Mouse (Mus musculus) fat pad, adult 2 months (tissue): Measurements from ENCODE around the gene Paics.
"Not testable (repeated sequence)": the region's sequence is repeated elsewhere in the genome, so short reads cannot be mapped to it uniquely, and the experiment has no call there.

Experiments used
- DNase-seq: peaks from one replicate; pipeline ENCODE4 v3.0.0-alpha.2; 2011; ENCODE audit warnings: low read depth, low spot score; ENCODE audit errors: extremely low read depth

The Paics gene

DNA sequence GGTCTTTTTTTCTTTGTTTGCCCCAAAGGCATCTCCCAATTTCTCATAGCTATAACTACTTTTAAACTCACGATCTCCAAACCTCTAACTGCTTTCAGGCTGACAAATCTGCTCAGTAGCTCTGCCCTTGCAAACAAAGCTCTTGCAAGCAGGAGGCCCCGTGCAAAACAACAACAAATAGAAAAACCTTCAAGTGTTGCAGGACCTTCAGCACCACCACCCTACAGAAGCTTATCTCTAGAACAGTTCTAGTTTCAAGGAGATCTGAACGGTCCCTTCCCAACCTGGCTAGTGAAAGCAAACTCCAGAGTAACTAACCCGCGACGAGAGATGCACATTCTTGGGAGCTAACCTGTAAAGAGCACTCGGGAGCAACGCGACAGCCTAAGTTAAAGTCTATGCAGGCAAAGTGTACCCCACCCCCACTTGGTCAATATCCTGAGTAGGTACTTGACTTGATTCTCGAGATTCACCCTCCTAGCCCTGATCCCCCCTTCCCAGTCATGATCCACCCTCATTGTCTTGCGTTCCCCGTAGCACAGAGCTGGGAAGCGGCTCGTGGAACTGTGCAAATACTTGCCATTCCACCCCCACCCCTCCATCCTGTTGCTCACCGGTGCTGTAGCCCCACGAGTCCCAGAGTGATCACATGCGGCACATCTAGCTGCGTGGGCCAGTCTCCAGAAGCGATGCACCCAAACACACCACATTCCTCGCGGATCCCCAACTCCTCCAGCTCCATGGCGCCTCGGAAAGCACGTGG is 583 bp upstream of the Paics start:
- DNase-seq, result no peak

DNA sequence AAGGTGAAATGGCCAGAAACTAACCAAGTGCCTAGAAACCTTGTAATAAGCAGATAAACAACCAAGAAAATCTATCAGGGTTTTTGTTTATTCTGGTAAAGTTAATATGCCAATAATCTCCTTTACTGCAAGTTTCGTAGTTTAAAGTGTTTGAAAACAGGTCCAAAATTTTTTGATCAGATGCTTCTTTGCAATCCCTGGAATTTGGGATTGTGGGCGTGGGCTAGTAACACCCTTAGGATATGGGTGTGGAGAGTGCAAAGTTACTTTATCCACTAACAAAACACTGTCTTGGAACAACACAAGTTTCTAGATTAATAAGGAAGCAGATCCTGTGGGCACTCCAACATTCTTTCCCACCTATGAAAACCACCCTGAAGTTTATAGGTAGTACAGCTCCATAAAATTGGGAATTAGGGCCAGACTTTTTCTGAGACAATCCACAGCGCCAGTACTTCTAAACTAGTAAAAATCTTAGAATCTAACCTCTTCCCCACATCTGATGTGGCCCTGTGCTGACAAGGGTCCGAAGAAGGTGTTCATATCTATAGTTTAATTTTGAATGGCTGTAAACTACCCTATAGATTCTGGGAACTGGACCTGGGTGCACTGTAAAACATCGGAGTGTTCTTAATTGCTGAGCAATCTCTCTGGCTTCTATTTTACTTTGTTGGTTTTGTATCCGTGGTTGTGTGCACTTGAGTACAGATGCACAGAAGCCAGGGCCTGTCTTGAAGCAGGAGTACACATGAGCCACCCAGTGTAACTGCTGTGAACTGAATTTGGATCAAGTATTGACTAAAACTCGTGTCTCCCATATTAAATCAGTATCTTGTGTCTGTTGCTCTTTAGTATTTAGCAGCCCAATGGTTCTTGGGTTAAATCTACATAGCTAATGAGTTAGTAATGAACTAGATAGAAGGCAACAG is 1.3 kb downstream of the Paics start:
- no peak for DNase-seq

DNA sequence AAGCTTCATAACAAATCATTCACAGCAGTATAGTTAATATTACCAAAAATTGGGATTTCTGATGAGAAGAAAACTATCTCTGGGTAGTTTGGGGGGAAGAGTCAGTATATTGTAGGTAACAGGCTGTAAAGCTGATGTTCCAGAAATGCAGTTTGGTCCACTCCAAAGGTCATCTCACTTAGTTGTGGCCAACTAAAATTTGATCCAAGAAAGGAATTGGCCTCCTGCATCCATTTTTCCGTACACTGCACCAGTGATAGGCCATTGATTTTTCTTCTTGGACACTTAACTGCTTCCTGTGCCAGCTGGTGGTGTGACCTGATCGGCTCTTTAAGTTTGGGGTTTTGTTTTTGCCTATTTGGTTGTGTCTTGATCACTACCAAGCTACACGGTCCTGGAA is 2.7 kb downstream of the Paics start:
- DNase-seq, result no peak

DNA sequence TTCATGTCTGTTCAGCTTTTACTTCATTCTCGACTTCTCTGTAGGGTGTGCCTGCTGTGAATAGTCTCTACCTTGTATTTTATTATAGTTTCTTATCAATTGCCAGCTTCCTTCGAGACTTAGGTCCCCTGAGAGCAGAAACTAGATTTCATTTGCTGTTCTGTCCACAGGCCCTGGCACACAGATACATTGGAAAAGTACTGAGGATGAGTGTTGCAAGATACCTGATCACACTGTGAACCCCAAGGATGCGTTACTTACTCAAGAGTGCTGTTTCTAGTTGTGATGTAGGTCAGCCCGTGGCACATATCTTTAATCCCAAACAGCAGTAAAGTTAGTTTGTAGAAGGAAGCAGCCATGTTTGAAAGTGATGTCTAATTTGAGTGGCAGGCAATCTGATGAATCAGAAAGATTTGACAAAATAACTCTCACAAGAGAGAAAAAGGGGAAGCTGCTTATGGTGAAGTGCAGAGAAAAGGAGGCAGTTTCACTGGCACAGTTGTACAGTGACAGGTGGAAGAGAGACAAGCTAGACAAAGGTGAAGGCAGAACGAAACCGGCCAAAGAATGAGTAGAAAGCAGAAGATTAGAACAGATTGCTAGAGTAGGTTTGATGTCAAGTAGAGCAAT is 3.3 kb downstream of the Paics start:
- peak; percentile 43 for DNase-seq

DNA sequence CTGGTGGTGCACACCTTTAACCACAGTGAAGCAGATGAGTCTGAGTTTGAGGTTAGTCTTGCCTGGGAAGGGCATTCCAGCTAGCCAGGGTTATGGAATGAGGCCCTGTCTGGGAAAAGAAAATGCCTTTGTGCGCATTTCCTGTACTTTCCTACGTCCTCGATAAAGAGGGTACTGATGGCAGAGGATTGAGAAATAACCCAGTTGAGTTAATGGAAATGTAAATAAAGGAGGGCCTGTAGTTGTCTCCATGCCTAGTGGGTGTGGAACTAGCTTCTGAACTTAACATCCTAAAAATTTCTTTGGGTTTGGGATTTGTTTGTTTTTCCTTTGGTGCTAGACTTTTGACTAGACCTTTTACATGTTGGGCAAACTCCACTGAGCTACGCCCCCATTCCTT is 4.4 kb downstream of the Paics start:
- no peak for DNase-seq

DNA sequence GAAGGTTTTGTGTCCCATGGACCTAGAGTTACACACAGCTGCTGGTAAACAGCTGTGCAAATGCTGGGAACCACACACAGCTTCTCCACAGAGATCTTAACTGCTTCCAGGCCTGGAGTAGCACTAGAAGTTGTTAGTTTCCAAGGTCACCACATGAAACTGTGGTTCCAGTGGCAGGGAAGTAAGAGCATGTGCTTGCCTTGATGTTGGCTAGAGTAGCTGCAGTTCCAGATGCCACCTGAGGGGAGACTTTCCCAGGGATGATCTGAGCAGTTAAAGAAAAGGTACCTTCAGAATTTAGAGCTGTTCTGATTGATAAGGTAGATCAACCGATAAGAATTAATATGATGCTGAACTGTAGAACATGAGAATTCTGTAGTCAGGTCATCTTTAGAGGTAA is 6.8 kb downstream of the Paics start:
- no peak for DNase-seq

DNA sequence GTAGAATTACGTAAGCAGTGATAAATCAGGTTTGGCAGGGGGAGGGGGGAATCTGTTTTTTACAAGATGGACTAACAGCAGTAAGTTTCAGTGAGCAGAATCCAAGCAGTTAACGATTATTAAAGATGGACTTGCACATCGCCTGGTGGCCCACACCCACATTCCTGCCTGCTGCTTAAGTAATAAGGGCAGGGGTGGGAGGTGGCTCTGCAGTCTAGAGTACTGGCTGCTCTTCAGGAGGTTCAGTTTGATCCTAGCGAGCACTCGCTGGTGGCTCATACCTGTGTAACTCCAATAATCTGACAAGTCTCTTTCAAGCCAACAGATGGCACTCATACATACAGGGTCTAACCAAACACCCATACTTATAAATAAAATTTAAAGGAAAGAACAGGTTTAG is 8.5 kb downstream of the Paics start:
- DNase-seq, result no peak

DNA sequence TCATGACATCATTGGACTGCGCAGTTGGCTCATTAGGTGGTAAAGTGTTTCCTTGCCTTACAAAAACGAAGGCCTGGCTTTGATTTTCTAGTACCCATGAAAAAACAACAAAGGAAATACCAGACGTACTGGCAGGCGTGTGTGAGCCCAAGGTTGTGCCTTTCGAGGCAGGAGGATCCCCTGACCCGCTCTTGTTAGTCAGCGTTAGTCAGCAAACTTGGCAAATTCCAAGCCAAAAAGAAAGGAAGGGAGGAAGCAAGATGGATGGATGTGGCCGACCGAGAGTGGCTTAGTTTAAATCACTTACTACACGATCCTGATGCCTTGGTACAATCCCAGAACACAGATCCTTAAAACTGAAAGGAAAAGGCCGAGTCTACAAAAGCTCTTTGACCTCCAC is 11.4 kb downstream of the Paics start:
- no peak for DNase-seq

DNA sequence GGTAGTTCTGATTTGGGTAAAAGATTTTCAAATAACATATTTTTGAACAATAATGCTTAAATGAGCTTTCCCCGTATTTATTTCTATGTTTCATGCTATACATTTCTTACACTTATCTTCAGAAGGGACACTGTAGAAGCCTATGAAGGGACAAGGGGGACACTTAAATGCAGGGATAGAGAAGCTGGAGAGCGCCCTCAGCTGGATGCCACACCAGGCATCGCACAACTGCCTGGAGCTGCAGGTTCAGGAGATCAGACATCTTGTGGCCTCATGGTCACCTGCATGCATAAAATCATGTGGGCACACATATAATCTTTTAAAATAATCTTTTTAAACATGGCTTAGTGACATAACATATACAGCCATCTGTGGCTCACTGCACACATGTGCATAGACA is 13.5 kb downstream of the Paics start:
- DNase-seq, result no peak

DNA sequence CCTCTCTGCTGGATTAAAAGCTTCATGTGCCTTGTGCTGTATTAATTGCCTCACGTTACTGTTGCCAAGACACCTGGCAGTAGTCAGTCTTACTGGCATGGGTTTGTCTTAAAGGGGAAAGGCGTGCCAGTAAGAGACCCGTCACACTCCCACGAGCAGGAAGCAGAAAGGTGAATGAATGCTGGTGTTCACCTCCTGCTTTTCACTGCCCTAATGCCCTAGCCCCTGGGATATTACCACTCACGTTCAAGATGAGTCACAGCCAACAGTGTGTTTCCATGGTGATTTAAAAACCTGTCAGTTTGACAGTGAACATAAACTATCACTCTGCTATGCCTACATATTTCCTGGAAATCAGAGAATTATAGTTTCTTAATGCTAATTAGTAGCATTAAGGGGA is 18.1 kb downstream of the Paics start:
- DNase-seq, result no peak

DNA sequence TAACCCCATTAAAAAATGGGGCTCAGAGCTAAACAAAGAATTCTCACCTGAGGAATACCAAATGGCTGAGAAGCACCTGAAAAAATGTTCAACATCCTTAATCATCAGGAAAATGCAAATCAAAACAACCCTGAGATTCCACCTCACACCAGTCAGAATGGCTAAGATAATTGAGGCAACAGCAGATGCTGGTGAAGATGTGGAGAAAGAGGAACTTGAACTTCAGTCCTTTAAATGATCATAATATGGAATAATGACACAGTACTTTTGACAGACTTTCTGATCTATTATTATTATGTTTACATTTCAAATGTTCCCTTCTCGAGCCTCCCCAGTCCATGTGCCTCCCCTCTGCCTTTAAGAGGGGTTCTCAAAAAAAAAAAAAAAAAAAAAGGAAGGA is 20.0 kb downstream of the Paics start:
- DNase-seq, result not testable (repeated sequence)

DNA sequence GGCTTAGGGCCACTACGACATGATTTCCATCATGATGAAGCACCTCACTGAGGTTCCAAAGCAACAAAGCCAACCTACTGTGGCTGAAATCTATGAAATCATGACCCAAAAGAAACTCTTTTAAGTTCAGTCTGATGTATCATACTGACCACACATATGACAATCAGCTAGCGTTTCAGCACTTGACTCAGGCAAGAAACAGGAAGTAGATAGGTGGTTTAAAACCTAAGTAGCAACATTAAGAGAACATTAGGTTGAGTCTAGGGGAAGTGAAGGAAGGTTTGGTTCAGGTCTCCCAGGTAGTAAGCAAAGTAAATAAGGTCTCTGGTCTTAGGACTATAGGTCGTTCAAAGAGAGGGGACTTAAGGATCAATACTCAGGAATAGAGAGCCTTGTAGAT is 22.4 kb downstream of the Paics start:
- no peak for DNase-seq

DNA sequence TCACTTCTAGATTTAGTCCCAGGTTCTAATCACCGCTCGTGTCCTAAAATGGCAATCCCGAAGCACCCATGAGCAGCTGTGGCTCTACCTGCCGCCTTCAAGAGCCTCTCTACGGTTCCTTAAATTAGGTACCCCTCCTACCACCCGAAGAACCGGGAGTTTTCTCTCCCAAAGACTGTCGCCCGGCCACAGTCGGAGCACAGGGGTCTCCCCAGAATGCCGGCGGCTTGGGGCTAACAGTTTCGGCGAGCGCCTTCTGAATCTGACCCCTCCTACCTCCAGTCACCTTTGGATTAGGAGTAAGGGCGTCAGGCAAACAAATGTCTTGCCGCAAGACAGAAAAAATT is 23.1 kb downstream of the Paics start:
- DNase-seq, result no peak

DNA sequence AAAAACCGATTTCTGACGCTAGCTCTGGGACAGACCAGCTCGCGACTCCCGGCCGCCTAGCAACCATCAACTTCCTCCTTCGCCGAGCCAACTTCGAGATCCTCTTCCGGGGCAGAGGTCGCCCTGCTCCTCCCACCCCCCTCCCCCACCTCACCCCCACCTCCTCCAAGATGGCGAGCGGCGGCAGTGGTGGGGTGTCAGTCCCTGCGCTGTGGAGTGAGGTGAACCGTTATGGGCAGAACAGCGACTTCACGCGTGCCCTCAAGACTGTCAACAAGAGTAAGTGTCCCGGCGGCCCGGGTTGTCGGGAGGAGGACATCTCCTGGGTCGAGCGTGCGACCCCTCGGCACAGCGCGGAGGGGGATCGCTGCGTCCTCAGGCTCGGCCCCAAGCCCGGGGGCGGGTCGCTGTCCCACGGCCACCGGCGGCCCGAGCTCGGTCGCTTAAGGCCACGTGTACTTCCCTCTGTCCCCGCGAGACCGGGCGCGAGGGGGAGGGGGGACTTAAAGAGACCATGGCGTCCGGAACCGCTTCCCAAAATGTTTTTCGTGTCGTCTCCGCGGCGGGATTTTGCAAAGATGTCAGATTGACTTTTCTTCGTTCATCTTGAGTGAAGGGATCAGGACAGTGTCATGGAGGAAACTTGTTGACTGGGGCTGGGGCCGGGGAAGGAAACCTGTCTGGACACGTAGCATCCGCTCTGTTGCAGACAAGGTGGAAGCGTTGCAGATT is 23.6 kb downstream of the Paics start, which contains the start of gene Srp72:
Gene Srp72, plus strand, starts transcription at position 130 of the 732 bp plus-strand sequence.
- no peak for DNase-seq

DNA sequence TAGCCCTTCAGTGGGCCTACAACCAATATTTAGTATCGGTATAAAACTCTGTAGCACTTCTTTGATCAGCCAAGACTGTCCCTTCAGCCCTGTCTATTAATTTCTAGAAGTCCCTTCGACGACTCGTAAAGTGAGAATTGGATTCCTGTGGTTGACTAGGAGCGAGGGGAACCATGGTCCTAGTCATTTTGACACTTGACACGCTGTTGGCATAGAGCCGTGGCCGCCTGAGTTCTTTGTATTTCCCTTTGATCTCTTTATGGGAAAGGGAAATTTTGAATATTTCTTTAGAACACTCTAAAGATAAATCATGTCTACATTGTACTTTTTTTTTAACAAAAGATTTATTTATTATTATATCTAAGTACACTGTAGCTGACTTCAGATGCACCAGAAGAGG is 24.6 kb downstream of the Paics start:
- DNase-seq, result no peak

DNA sequence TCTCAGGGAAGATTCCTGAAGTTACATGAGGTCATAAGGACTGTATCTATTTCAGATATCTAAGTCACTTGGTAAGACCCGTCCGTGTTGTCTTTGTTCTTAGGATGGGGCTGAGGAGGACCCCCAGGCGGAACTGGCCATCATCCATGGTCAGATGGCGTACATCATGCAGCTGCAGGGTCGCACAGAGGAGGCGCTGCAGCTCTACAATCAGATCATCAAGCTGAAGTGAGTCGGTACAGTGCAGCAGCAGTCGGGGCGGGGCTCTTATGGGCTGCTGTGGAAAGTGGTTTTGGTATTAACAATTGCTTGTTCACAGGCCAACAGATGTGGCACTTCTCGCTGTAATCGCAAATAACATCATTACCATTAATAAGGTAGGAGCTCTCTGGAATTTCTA is 32.9 kb downstream of the Paics start:
- no peak for DNase-seq

DNA sequence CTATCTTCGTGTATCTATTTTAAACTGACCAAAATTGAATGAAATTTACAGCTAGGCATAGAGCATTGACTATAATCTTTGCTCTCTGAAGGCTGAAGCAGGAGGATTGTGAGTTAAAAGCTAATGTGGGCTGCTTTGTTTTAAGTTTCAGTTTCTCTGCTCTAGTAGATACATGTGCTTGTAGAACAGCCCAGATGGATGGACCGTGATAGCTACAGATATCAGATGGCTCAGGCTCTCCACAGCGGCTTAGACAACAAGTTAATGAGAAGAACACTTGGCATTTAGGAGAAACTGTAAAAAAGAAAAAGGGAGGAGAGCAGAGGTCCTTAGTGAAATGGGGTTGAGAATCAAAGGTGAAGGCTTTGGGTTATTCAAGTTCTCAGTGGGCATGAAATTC is 39.7 kb downstream of the Paics start:
- no peak for DNase-seq

DNA sequence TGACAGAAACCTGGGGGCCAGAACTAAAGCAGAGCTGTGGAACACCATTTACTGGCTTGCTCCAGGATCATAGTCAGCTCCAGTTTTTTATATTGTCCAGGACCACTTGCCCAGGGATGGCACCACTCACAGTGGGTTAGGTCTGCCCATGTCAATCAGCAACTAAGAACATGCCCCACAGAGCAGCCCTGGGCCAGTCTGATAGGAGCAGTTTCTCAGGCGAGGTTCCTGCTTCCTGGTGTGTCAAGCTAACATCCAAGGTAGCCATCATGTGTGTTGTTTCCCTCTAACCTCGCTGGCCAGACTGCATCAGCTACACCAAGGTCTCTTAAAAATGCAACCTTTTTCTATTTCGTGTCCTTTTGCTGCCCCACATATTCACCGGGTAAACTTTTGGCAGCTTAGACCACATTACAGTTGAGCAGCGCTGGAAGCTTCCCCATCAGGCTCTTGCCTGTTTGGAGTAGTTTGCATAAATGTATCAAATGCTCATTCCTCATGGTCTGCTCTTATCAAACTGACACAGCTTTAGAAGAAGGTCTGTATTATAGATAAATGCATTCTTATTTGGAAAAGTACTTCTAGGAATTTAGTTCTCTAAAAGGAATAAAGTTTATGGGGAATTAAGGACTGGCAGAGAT is 42.2 kb downstream of the Paics start:
- no peak for DNase-seq

DNA sequence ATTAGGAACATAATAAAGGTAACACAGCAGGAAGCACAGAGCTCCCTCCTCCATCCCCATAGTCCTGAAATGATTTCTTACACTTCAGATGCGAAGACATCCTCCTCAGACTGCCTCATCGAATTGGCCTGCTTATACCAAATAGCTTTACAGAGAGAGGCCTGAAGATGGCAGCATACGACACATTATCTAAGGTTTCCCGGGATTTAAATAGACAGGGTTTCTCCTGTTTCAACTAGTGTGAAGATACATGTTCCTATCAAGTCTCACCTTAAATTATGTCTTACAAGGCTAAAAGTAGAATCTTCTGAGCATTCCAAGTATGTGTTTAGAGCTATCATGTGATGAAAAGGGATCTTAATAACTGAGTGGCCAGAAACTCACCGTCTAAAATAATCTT is 47.3 kb downstream of the Paics start:
- no peak for DNase-seq

DNA sequence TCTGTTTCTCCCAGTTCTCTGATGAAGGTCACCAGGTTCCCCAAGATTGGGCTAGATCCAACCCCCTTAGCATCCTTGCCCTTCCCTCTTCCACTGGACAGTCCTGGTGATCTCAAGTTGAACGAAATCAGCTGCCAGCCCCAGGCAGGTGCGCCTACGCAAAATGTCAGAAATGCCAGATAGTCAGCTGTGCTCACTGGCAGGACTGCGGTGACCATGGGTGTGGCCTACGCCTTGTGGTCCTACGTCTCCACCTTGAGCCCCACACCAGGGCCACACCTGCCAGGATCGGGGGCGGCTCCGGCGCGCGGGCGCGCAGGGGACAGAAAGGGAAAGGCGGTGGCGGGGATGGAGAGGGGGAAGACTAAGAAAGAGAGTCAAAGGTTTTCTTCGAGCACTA is 50.1 kb downstream of the Paics start:
- no peak for DNase-seq
